Mouse (Mus musculus) stomach, postnatal 0 days (tissue): ENCODE measurements around the gene Pard6a.

Experiments used
- CTCF ChIP-seq: IDR thresholded peaks from 2 replicates; pipeline ENCODE4 v1.5.1; 2016; ENCODE audit warnings: antibody characterized with exemption, low read depth, mild to moderate bottlenecking, moderate library complexity
- EP300 ChIP-seq: optimal IDR thresholded peaks from 2 replicates; pipeline ENCODE3; 2016; ENCODE audit warnings: antibody characterized with exemption

DNA sequence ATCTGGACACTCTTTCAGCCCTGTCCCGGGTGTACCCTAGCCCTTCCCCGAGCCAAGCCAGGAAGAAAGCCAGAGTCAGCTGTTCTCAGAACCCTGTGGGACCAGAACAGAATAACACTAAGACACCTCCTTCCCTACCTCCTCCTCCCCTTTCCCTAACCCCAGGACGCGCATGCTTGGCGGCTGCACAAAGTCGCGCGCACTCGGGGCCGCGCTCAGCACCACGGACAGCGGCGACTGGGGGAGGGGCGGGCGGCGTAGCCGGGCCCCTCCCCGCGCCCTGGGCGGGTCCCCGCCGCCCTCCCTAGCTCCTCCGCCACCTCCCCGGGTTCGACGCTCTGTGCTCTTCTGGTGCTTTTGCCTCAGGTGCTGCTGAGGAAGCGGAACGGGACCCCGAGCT, 7.3 kb upstream of the Pard6a start:
- TF ChIP-seq CTCF, result no peak
- TF ChIP-seq EP300, result no peak
